Mouse (Mus musculus) gastrocnemius, postnatal 10 days (tissue): Measurements from ENCODE around the gene Rap1a. TPM values are rescaled to one million over a fixed set of nuclear protein-coding genes. Genes with fewer than 3 reads are reported as not detected.

Experiments used
- DNase-seq: peaks from one replicate; pipeline ENCODE4 v3.0.0; 2021; ENCODE audit warnings: mixed read lengths
- total RNA-seq, 2 experiments: library from RNA; stranded (reverse); gene quantifications; 2 replicates each; pipeline ENCODE4 v1.2.3; 2021

The Rap1a gene
- total RNA-seq, 2 experiments from 2014 or later, result 126 to 130 TPM

DNA sequence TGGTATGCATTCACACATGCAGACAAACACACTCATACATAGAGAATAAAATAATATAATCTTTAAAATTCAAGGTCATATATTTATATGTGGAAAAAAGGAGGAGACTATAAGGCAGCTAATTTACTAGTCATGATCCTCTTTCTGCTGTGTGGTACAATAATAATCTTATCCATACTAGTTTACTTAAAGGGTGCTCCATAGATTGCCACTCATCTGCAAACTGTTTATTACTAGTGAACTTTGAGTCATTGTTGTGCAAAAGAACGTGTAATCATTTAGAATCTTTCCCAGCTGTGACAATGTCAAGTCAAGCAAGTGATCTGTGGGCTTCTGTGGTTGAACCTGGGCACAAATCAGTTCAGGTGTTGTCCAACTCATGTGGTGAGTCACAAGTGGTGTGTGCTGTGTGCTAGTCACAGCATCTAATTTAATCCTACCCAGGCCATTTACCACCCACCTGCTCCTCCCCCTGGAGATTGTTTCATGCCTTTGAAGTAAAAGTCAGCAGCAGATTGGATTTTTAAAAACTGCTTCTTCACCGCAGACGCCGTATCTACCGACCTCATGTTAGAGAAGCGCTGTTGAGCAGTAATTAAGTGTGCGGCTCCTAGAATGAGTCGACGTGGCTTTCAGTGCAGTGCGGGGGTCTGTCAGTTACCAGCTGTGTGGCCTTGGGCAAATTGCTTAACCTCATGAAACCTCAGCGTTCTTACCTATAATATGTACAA lies 5.5 kb upstream of the Rap1a start:
- no peak for DNase-seq

GRCm38 (mm10) chr3:105803600-105803999 lies 2.5 kb upstream of the Rap1a start:
- no peak for DNase-seq

DNA sequence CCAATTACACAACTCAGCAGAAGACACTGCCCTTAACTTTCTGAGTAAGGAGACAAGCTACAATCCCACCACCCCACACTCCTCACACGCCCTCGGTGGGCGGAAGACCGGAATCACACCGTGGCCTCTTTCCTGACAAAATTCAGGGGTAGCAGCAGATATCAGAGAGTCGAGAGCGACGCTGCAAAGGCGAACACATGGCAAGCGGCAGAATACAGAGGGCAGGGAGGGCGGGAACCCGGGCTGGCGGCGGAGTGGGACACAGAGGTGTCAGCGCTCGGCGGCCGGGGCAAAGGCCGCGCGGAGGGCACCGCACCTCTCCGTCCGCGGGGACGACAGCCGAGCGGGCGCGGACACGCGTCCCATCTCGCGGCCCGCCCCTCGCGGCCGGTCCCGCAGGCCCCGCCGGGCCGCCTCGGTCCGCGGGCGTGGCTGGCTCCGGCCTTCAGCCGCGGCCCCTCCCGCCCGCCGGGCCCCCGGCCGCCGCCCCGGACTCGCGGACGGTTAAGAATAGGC lies 403 bp downstream of the Rap1a start:
- DNase-seq, result peak; percentile 50

DNA sequence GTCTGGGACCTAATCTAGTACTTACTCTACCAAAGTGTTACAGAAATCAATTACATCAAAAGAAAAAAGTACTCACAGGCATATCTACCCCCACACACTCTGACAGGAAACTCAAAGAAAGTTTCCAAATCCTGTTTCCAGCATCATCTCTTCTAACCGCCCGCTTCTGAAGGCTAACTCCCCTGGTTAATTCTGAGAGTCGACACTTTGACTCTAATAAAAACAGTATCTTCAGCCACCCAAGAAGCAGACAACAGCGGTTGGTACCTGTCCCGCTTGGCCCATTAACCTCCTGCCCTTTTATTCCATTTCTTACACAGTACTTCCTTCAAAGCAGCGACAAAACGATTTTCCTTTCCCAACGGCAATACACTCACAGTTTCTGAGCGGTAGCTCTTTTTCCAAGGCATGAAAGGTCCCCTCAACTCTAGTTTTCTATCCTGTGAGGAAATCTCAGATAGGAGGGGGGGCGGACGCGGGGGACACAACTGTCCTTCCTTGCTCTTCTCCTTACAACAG lies 921 bp downstream of the Rap1a start:
- DNase-seq, result no peak

- no peak for DNase-seq
These were observed 1.8 kb downstream of the Rap1a start for GRCm38 (mm10) chr3:105799375-105799774.

DNA sequence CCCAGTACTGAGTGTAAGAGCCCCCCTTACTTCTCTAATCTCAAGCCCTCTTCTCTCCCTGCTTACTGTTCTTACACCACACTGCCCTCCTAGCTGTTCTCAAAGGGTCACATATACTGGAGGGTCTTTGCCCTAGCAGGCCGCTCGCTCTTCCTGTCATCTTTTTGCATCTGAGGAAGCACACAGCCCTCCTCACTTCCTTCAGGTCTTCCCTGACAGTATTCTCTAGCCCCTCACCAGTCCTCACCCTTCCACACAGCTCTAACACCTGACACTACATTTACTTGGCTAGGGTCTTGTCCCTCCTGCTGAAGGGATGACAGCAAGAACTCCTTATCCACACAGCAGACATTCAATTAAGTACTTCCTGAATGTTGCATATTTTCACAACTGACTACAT lies 2.4 kb downstream of the Rap1a start:
- DNase-seq, result no peak

DNA sequence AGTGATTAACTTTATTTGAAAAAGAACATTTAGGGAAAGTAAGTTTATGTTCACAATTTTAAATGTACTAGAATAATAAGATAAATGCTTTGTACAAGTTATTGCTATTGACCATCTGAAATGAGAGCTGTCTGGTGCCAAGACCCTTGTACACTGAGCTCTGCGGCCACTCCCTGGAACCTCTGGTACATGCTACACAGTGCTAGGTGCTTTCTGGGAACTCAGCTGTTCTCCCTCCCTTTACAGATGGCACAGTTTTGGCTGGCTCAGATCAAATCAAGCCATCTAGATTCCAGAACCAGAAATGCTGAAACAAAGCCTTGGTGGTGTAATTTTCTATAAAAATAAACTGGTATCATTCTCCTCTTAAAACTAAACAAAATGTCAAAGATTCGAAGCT lies 3.7 kb downstream of the Rap1a start:
- no peak for DNase-seq

DNA sequence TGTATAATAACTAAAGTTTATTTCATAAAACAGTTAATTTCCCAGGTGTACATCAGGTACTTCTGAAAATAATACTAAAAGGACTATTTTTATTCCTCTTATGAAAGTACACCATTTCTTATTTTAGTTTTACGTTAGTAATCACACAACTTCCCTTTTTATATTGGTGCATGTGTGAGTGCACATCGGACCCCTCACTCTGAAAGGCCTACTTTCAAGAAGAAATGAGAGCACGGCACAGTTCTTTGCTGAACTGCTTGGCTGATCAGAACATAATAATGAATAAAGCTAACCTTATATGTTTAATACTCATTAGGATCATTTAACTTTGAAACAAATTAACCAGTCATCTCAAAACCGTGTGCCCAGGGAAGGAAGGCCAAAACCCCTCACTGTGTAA lies 4.4 kb downstream of the Rap1a start:
- no peak for DNase-seq

- no peak for DNase-seq
These were observed 6.8 kb downstream of the Rap1a start for GRCm38 (mm10) chr3:105794309-105794708.

- DNase-seq, result no peak
These were observed 8.8 kb downstream of the Rap1a start for GRCm38 (mm10) chr3:105792309-105792708.

DNA sequence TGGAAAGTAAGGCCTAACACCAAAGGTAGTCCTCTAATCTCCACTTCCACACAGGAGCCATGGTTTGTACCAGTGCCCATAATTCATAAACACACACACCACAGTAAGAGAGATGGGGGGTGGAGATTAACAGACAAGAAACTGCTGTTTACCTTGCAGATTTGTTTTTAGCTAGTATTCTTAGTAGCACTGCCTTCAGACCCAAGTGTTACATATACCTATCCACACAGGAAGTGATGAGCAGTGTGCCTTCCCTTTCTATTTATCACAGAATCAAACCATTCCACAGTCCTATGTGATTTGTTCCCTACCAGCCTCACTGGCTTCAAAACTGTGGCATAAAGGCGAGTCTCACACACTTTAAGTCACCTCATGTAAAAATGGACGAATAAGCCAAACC lies 10.0 kb downstream of the Rap1a start:
- DNase-seq, result no peak

GRCm38 (mm10) chr3:105790338-105790737 lies 10.8 kb downstream of the Rap1a start:
- DNase-seq, result no peak

DNA sequence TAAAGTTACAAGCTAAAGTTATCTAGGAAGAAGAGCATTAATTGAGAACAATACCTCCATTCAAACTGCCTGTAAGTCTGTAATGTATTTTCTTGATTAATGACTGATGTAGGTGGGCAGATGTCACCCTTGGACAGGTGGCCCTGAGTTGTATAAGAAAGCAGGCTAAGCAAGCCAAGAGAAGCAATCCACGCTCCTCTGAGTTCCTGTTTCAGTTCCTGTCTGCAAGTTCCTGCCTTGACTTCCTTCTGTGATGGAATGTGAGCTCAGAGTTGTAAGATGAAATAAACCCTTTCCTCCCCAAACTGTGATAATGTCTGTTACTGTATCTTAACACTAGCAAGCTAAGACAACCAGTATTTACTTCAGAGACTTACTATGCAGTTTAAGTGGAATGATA lies 11.4 kb downstream of the Rap1a start:
- DNase-seq, result no peak

DNA sequence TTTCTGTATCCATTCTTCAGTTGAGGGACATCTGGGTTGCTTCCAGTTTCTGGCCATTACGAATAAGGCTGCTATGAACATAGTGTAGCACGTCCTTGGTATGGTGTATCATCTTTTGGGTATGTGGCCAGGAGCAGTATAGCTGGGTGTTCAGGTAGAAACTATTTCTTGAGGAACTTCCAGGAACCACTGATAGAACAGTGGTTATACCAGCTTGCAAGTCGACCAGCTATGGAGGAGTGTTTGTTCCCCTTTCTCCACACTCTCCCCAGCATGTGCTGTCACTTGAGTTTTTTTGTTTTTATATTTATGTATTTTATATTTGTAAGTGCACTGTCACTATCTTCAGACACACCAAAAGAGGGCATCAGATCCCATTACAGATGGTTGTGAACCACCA lies 13.8 kb downstream of the Rap1a start:
- DNase-seq, result no peak

- no peak for DNase-seq
These were observed 15.3 kb downstream of the Rap1a start for GRCm38 (mm10) chr3:105785865-105786264.

DNA sequence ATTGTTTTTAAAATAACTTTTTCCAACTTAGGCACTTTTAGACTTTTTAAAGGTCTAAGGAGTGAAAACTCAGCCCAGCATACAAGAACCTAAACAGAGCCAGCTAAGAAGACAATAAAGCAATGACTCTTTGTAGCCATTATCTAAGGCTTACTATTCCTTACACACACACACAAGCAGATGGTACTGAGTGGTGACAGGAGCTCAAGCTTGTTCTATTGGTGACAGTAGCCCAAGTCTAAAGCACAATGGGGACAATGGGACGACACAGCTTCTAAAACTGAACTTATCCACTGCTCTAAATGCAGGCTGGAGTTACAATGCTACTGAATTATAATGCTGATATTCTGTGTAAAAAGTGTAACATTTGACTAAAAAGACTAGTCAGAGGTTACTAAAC lies 17.3 kb downstream of the Rap1a start:
- no peak for DNase-seq

- no peak for DNase-seq
These were observed 18.7 kb downstream of the Rap1a start for GRCm38 (mm10) chr3:105782406-105782805.

DNA sequence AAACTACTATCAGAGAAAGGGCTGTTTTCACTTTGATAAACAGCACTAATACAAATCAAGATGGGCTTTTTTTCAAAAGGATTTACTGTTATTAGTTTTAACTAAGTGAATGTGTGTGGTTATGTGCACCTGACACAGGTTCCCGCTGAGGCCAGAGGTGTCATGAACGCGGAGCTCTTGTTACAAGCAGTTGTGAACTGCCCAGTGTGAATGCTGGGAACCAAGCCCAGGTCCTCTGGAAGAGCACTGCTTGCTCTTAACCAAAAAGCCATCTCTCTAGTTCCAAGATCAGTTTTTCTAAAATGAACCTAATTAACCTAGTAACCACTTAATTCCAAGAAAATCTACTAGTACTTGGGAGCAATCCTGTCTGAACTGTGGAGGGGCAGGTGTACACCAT lies 23.1 kb downstream of the Rap1a start:
- DNase-seq, result no peak

- DNase-seq, result no peak
These were observed 26.6 kb downstream of the Rap1a start for GRCm38 (mm10) chr3:105774496-105774895.

GRCm38 (mm10) chr3:105771534-105771933 lies 29.6 kb downstream of the Rap1a start:
- no peak for DNase-seq

- DNase-seq, result no peak
These were observed 30.3 kb downstream of the Rap1a start for GRCm38 (mm10) chr3:105770836-105771235.

GRCm38 (mm10) chr3:105769380-105769779 lies 31.8 kb downstream of the Rap1a start:
- DNase-seq, result no peak

- no peak for DNase-seq
These were observed 32.6 kb downstream of the Rap1a start for GRCm38 (mm10) chr3:105768529-105768928.

GRCm38 (mm10) chr3:105763132-105763851 lies 37.8 kb downstream of the Rap1a start:
- DNase-seq, result no peak
